Mouse (Mus musculus) brain, embryonic 14.5 days (tissue): ENCODE measurements around the gene Olfr878.

Experiments used
- CTCF ChIP-seq: fragments of 200-500 bp; IDR thresholded peaks from 2 replicates; pipeline ENCODE4 v1.5.1; 2012; ENCODE audit warnings: inconsistent platforms, mild to moderate bottlenecking, moderate library complexity, borderline replicate concordance; ENCODE audit not compliant: insufficient read depth, insufficient read length; ENCODE audit errors: extremely low read depth
- POLR2A ChIP-seq: fragments of 200-500 bp; IDR thresholded peaks from 2 replicates; pipeline ENCODE4 v1.6.1; 2012; ENCODE audit warnings: mild to moderate bottlenecking, inconsistent platforms, borderline replicate concordance; ENCODE audit not compliant: poor library complexity, insufficient read depth, insufficient read length, severe bottlenecking; ENCODE audit errors: extremely low read depth

- TF ChIP-seq CTCF = no peak
- TF ChIP-seq POLR2A = no peak
Measured at GRCm38 (mm10) chr9:37941167-37941566, 23.5 kb downstream of the Olfr878 start.
